ENCODE assay signal across 8 mouse cellular contexts in genomic region chr11:101170811-101171610, GRCm38 (mm10). TPM values are rescaled to one million over a fixed set of nuclear protein-coding genes. Genes with fewer than 3 reads are reported as not detected.
DNase-seq lines count a peak whose midpoint lies in the region; ATAC-seq and TF ChIP-seq lines count a peak whose summit lies in the region.

Plekhh3 (minus strand) TSS chr11:101171351.

- in situ Hi-C loops in ES-E14 (cut with MboI; ENCODE audit: low sequenced_read_pairs in 2 of 2, unreplicated experiment in 2 of 2) = no loop called here

- H3K4me1 ChIP-seq in ES-E14 (ENCODE audit: control insufficient read depth in 2 of 2, insufficient read depth in 2 of 2, low read length in 2 of 2, poor library complexity in 1 of 2) = peaks cover 0 to 7% of the 10 kb centered on the region in 2 experiments; a peak in 1 of 4 replicates
- H3K4me1 ChIP-seq in forebrain, postnatal 0 days (ENCODE audit: insufficient read depth) = peaks cover 18% of the 10 kb centered on the region
- H3K4me1 ChIP-seq in lung, embryonic 15.5 days = peaks cover 66% of the 10 kb centered on the region

- 1% methylated on average over 48 of the region's 50 CpGs for WGBS in forebrain, postnatal 0 days
- WGBS in lung, embryonic 15.5 days = 0% methylated on average over 48 of the region's 50 CpGs

- H3K9me3 ChIP-seq in ES-E14 (ENCODE audit: control insufficient read depth, insufficient read depth, low read depth, low read length) = no peaks in the 10 kb centered on the region
- H3K9me3 ChIP-seq in forebrain, postnatal 0 days (ENCODE audit: low read length) = no peaks in the 10 kb centered on the region
- no peaks in the 10 kb centered on the region for H3K9me3 ChIP-seq in lung, embryonic 15.5 days

- H3K4me3 ChIP-seq in ES-E14 (ENCODE audit: insufficient read depth in 1 of 2, low read depth in 1 of 2, low read length in 2 of 2, poor library complexity in 1 of 2, severe bottlenecking in 1 of 2) = peak within 1 kb of the TSS; percentile 78 to 96
- peak within 1 kb of the TSS; percentile 71 for H3K4me3 ChIP-seq in forebrain, postnatal 0 days (ENCODE audit: low read depth, low read length)
- peak within 1 kb of the TSS; percentile 75 for H3K4me3 ChIP-seq in lung, embryonic 15.5 days

- peaks cover 48% of the 10 kb centered on the region for H3K27me3 ChIP-seq in forebrain, postnatal 0 days (ENCODE audit: insufficient read depth, low read length)
- peaks cover 34% of the 10 kb centered on the region for H3K27me3 ChIP-seq in lung, embryonic 15.5 days

- TF ChIP-seq CTCF in forebrain, postnatal 0 days (IDR thresholded peaks at IDR 0.05; ENCODE audit: low read depth) = peak; percentile 21

- ATAC-seq in forebrain, postnatal 0 days = peak; percentile 96
- ATAC-seq in lung, embryonic 15.5 days (ENCODE audit: borderline replicate concordance, extremely low read depth, low FRiP score, low TSS enrichment) = peak; percentile 92

- H3K27ac ChIP-seq in ES-E14 (ENCODE audit: insufficient read depth, low read depth, low read length, poor library complexity, severe bottlenecking) = no peak within 1 kb of the TSS
- H3K27ac ChIP-seq in forebrain, postnatal 0 days (ENCODE audit: low read depth, low read length) = peak within 1 kb of the TSS; percentile 74
- peak within 1 kb of the TSS; percentile 98 for H3K27ac ChIP-seq in lung, embryonic 15.5 days

- DNase-seq in ES-E14 (ENCODE audit: low read depth, low spot score) = peak; percentile 98
- DNase-seq in cerebellum, adult 11 months = peak; percentile 95
- peak; percentile 98 for DNase-seq in forebrain, postnatal 0 days
- peak; percentile 96 for DNase-seq in heart, postnatal 4 days
- DNase-seq in layer of hippocampus, adult 8-10 months (ENCODE audit: low spot score in 2 of 2) = peak; percentile 94 to 98
- DNase-seq in ovary, adult 18-20 months (ENCODE audit: low spot score) = peak; percentile 97
- DNase-seq in thymus, postnatal 25 days = peak; percentile 84

- peak within 1 kb of the TSS; percentile 61 for H3K4me2 ChIP-seq in forebrain, postnatal 0 days (ENCODE audit: low read depth)
- peak within 1 kb of the TSS; percentile 89 for H3K4me2 ChIP-seq in lung, embryonic 15.5 days

- peaks cover 2% of the 10 kb centered on the region; the same call in 1 of the 2 replicates for H3K36me3 ChIP-seq in ES-E14 (ENCODE audit: control insufficient read depth, insufficient read depth, low read length, poor library complexity, severe bottlenecking)
- peaks cover 9% of the 10 kb centered on the region for H3K36me3 ChIP-seq in forebrain, postnatal 0 days (ENCODE audit: insufficient read depth)
- peaks cover 17% of the 10 kb centered on the region for H3K36me3 ChIP-seq in lung, embryonic 15.5 days

- peak within 1 kb of the TSS; percentile 67 for H3K9ac ChIP-seq in ES-E14 (ENCODE audit: insufficient read depth, low read depth, low read length, poor library complexity, severe bottlenecking)
- peak within 1 kb of the TSS; percentile 63 for H3K9ac ChIP-seq in forebrain, postnatal 0 days
- peak within 1 kb of the TSS; percentile 72 for H3K9ac ChIP-seq in lung, embryonic 15.5 days

TF ChIP-seq in ES-E14, 5 proteins besides CTCF, POLR2A, EP300 and RAD21:
- TF ChIP-seq ZC3H11A (IDR thresholded peaks at IDR 0.05; ENCODE audit: borderline replicate concordance, low read depth, low read length) (no peak), CHD2 (IDR thresholded peaks at IDR 0.05; ENCODE audit: low read depth, low read length) (peak; percentile 59; the same call in 1 of the 2 replicates), HCFC1 (IDR thresholded peaks at IDR 0.05; ENCODE audit: borderline replicate concordance, insufficient read depth, low read length) (peak; percentile 40; the same call in 1 of the 2 replicates)

RNA-seq across cellular contexts. Expression of gene Plekhh3, which starts in this region (rescaled TPM):
- total RNA-seq in ES-E14 (2012; rRNA removed) = 3.4 and 5.1 TPM in 2 replicates
- 9.2 and 10.2 TPM in 2 replicates for total RNA-seq in forebrain, postnatal 0 days (2014; rRNA removed)
- 4.9 and 5.3 TPM in 2 replicates for polyA plus RNA-seq in forebrain, postnatal 0 days (2015; fragmentation: Nextera tagmentation; extraction: Ambion mirVana)
- 10 to 100 TPM; 23.1 to 27.3 TPM for total RNA-seq in heart, postnatal 4 days (2021)
- 10 to 100 TPM; 13.6 to 16.9 (median 15.6) TPM for total RNA-seq in layer of hippocampus, adult 8-10 months (2022)
- 19.8 and 19.9 TPM in 2 replicates for polyA plus RNA-seq in lung, embryonic 15.5 days (2015; fragmentation: Nextera tagmentation; extraction: Ambion mirVana)
